Mouse (Mus musculus) stomach, embryonic 16.5 days (tissue): Measurements from ENCODE around the gene Sarnp. TPM values are rescaled to one million over a fixed set of nuclear protein-coding genes. Genes with fewer than 3 reads are reported as not detected.

ENCODE experiments used
- ATAC-seq: fragments of 200-750 bp; cut with Nextera tagmentation; 2 replicates; pipeline ENCODE4 v1.8.0; 2017; ENCODE audit warnings: moderate number of reproducible peaks, moderate TSS enrichment; ENCODE audit not compliant: insufficient read depth, low FRiP score
- H3K27ac ChIP-seq: fragments of 300-500 bp; sonication (generic); 2 replicates; pipeline ENCODE4 v1.5.1; 2014; ENCODE audit warnings: low read length
- H3K27me3 ChIP-seq: fragments of 300-500 bp; sonication (generic); 2 replicates; pipeline ENCODE4 v1.6.1; 2014; ENCODE audit warnings: low read length, control low read depth, mixed read lengths; ENCODE audit not compliant: control insufficient read depth, insufficient read depth
- H3K36me3 ChIP-seq: fragments of 300-500 bp; sonication (generic); 2 replicates; pipeline ENCODE4 v1.6.1; 2014; ENCODE audit warnings: low read length; ENCODE audit not compliant: control insufficient read depth, insufficient read depth
- H3K4me1 ChIP-seq: fragments of 300-500 bp; sonication (generic); 2 replicates; pipeline ENCODE4 v1.6.1; 2014; ENCODE audit warnings: low read length, control low read depth, mixed read lengths; ENCODE audit not compliant: control insufficient read depth, insufficient read depth
- H3K4me2 ChIP-seq: fragments of 300-500 bp; sonication (generic); 2 replicates; pipeline ENCODE4 v1.6.1; 2014; ENCODE audit warnings: low read depth, low read length, mixed read lengths
- H3K4me3 ChIP-seq: fragments of 300-500 bp; sonication (generic); replicated peaks from 2 replicates; pipeline ENCODE4 v1.5.1; 2014; ENCODE audit warnings: mild to moderate bottlenecking, low read length
- H3K9ac ChIP-seq: fragments of 300-500 bp; sonication (generic); 2 replicates; pipeline ENCODE4 v1.6.1; 2014; ENCODE audit warnings: low read length
- H3K9me3 ChIP-seq: fragments of 300-500 bp; sonication (generic); replicated peaks from 2 replicates; pipeline ENCODE4 v1.6.1; 2016; ENCODE audit warnings: low read length, control low read depth; ENCODE audit not compliant: control insufficient read depth
- WGBS: fragments of 180-500 bp; shearing (Covaris S2); extraction: QIAGEN DNeasy Blood & Tissue Kit; methylation state at CpG from one replicate; pipeline ENCODE4 v1.1.7; 2014; 5-methylcytosine and 5-hydroxymethylcytosine counted together
- polyA plus RNA-seq: library from polyadenylated mRNA; unstranded; fragments of >200 nt; fragmentation: Nextera tagmentation; extraction: Ambion mirVana; gene quantifications from 2 replicates; pipeline ENCODE4 v1.2.1, GENCODE M21; 2015

The Sarnp gene
- polyA plus RNA-seq, 1 experiment from 2014 or later: 184 TPM

GRCm38 (mm10) chr10:128839434-128839833 is 22.3 kb downstream of the Sarnp start:
- no peak for ATAC-seq
- Histone ChIP-seq H3K9me3 (no peaks in the 10 kb centered on the region), H3K4me1 (no peaks in the 10 kb centered on the region), H3K36me3 (peaks cover 13% of the 10 kb centered on the region), H3K9ac (no peak overlapping the region), H3K4me3 (no peak overlapping the region), H3K27ac (no peak overlapping the region), H3K27me3 (no peaks in the 10 kb centered on the region), H3K4me2 (no peak overlapping the region)

- peaks cover 13% of the 10 kb centered on the region for H3K36me3 ChIP-seq
Measured at GRCm38 (mm10) chr10:128840612-128841011, 23.5 kb downstream of the Sarnp start.

GRCm38 (mm10) chr10:128843260-128843659 is 26.1 kb downstream of the Sarnp start:
- H3K36me3 ChIP-seq: peaks cover 12% of the 10 kb centered on the region; the same call in 1 of the 2 replicates
- 79% methylated on average over 5 of the region's 5 CpGs for WGBS
- no peak overlapping the region for H3K4me3 ChIP-seq
- no peaks in the 10 kb centered on the region for H3K4me1 ChIP-seq
- H3K27ac ChIP-seq: no peak overlapping the region
- H3K9me3 ChIP-seq: no peaks in the 10 kb centered on the region
- no peak overlapping the region for H3K4me2 ChIP-seq
- ATAC-seq: no peak
- no peaks in the 10 kb centered on the region for H3K27me3 ChIP-seq
- no peak overlapping the region for H3K9ac ChIP-seq

More at GRCm38 (mm10) chr10:128840612-128841011, 23.5 kb downstream of the Sarnp start:
- H3K4me2 ChIP-seq: no peak overlapping the region
- H3K4me3 ChIP-seq: no peak overlapping the region
- H3K4me1 ChIP-seq: no peaks in the 10 kb centered on the region
- H3K9ac ChIP-seq: no peak overlapping the region
- H3K27ac ChIP-seq: no peak overlapping the region
- no peaks in the 10 kb centered on the region for H3K9me3 ChIP-seq
- no peaks in the 10 kb centered on the region for H3K27me3 ChIP-seq
- ATAC-seq: no peak

- Histone ChIP-seq H3K9ac (no peak overlapping the region), H3K4me3 (no peak overlapping the region), H3K4me2 (no peak overlapping the region), H3K27ac (no peak overlapping the region), H3K36me3 (peaks cover 15% of the 10 kb centered on the region; the same call in 1 of the 2 replicates), H3K27me3 (no peaks in the 10 kb centered on the region), H3K4me1 (no peaks in the 10 kb centered on the region), H3K9me3 (no peaks in the 10 kb centered on the region)
- ATAC-seq: no peak
- WGBS: 63% methylated on average over 2 of the region's 2 CpGs
Measured at GRCm38 (mm10) chr10:128845516-128845915, 28.4 kb downstream of the Sarnp start.

- WGBS: 96% methylated on average over 4 of the region's 4 CpGs
- H3K9ac ChIP-seq: no peak overlapping the region
- H3K36me3 ChIP-seq: peaks cover 15% of the 10 kb centered on the region; the same call in 1 of the 2 replicates
- H3K27ac ChIP-seq: no peak overlapping the region
- H3K4me2 ChIP-seq: no peak overlapping the region
- H3K4me1 ChIP-seq: no peaks in the 10 kb centered on the region
- H3K4me3 ChIP-seq: no peak overlapping the region
- ATAC-seq: no peak
- no peaks in the 10 kb centered on the region for H3K9me3 ChIP-seq
- H3K27me3 ChIP-seq: no peaks in the 10 kb centered on the region
Measured at GRCm38 (mm10) chr10:128846664-128847063, 29.5 kb downstream of the Sarnp start.

- Histone ChIP-seq H3K4me3 (no peak overlapping the region), H3K36me3 (peaks cover 13% of the 10 kb centered on the region; the same call in 1 of the 2 replicates), H3K4me1 (no peaks in the 10 kb centered on the region), H3K27me3 (no peaks in the 10 kb centered on the region), H3K9ac (no peak overlapping the region), H3K9me3 (no peaks in the 10 kb centered on the region), H3K4me2 (no peak overlapping the region), H3K27ac (no peak overlapping the region)
- ATAC-seq: no peak
- WGBS: 54% methylated on average over 2 of the region's 2 CpGs
Measured at GRCm38 (mm10) chr10:128848426-128848825, 31.3 kb downstream of the Sarnp start.

GRCm38 (mm10) chr10:128850339-128850738 is 33.2 kb downstream of the Sarnp start:
- H3K9me3 ChIP-seq: no peaks in the 10 kb centered on the region
- no peak overlapping the region for H3K4me3 ChIP-seq
- no peaks in the 10 kb centered on the region for H3K4me1 ChIP-seq
- peaks cover 12% of the 10 kb centered on the region; the same call in 1 of the 2 replicates for H3K36me3 ChIP-seq
- H3K4me2 ChIP-seq: no peak overlapping the region
- no peaks in the 10 kb centered on the region for H3K27me3 ChIP-seq
- no peak overlapping the region for H3K9ac ChIP-seq
- H3K27ac ChIP-seq: no peak overlapping the region
- 78% methylated on average over 3 of the region's 3 CpGs for WGBS
- no peak for ATAC-seq

GRCm38 (mm10) chr10:128861176-128861575 is 44.0 kb downstream of the Sarnp start:
- Histone ChIP-seq H3K4me1 (no peaks in the 10 kb centered on the region), H3K9ac (no peak overlapping the region), H3K4me2 (no peak overlapping the region), H3K36me3 (peaks cover 12% of the 10 kb centered on the region), H3K27ac (no peak overlapping the region), H3K4me3 (no peak overlapping the region), H3K9me3 (no peaks in the 10 kb centered on the region), H3K27me3 (no peaks in the 10 kb centered on the region)
- ATAC-seq: no peak

- no peaks in the 10 kb centered on the region for H3K27me3 ChIP-seq
- peaks cover 13% of the 10 kb centered on the region for H3K36me3 ChIP-seq
- WGBS: 90% methylated on average over 3 of the region's 3 CpGs
- H3K4me3 ChIP-seq: no peak overlapping the region
- no peak overlapping the region for H3K27ac ChIP-seq
- no peak for ATAC-seq
- no peak overlapping the region for H3K9ac ChIP-seq
- H3K4me2 ChIP-seq: no peak overlapping the region
- H3K4me1 ChIP-seq: no peaks in the 10 kb centered on the region
- no peaks in the 10 kb centered on the region for H3K9me3 ChIP-seq
Measured at GRCm38 (mm10) chr10:128866042-128866441, 48.9 kb downstream of the Sarnp start.

GRCm38 (mm10) chr10:128866518-128866917 is 49.4 kb downstream of the Sarnp start:
- 95% methylated on average over 1 of the region's 1 CpGs for WGBS
- Histone ChIP-seq H3K27me3 (no peaks in the 10 kb centered on the region), H3K4me3 (no peak overlapping the region), H3K36me3 (peaks cover 16% of the 10 kb centered on the region), H3K27ac (no peak overlapping the region), H3K4me1 (no peaks in the 10 kb centered on the region), H3K9ac (no peak overlapping the region), H3K9me3 (no peaks in the 10 kb centered on the region), H3K4me2 (no peak overlapping the region)
- no peak for ATAC-seq
